Mouse (Mus musculus) lung, embryonic 16.5 days (tissue): ENCODE data around the gene Suz12. TPM values are rescaled to one million over a fixed set of nuclear protein-coding genes. Genes with fewer than 3 reads are reported as not detected.

Experiments
- ATAC-seq: fragments of 200-750 bp; cut with Nextera tagmentation; 2 replicates; pipeline ENCODE4 v1.8.0; 2017; ENCODE audit warnings: low read depth, mild to moderate bottlenecking, moderate library complexity
- H3K27ac ChIP-seq: fragments of 300-500 bp; sonication (generic); 2 replicates; pipeline ENCODE4 v1.5.1; 2014; ENCODE audit warnings: mild to moderate bottlenecking, control low read depth, low read length
- H3K27me3 ChIP-seq: fragments of 300-500 bp; sonication (generic); 2 replicates; pipeline ENCODE4 v1.6.1; 2014; ENCODE audit warnings: low read depth, low read length, mixed read lengths; ENCODE audit not compliant: control insufficient read depth, insufficient read depth
- H3K36me3 ChIP-seq: fragments of 300-500 bp; sonication (generic); 2 replicates; pipeline ENCODE4 v1.6.1; 2014; ENCODE audit warnings: low read length; ENCODE audit not compliant: control insufficient read depth, insufficient read depth
- H3K4me1 ChIP-seq: fragments of 300-500 bp; sonication (generic); replicated peaks from 2 replicates; pipeline ENCODE4 v1.6.1; 2014; ENCODE audit warnings: low read length, mixed read lengths; ENCODE audit not compliant: control insufficient read depth, insufficient read depth
- H3K4me2 ChIP-seq: fragments of 300-500 bp; sonication (generic); 2 replicates; pipeline ENCODE4 v1.6.1; 2014; ENCODE audit warnings: low read depth, low read length, control low read depth
- H3K4me3 ChIP-seq: fragments of 300-500 bp; sonication (generic); 2 replicates; pipeline ENCODE4 v1.5.1; 2014; ENCODE audit warnings: mild to moderate bottlenecking, low read length, control low read depth
- H3K9ac ChIP-seq: fragments of 300-500 bp; sonication (generic); 2 replicates; pipeline ENCODE4 v1.6.1; 2014; ENCODE audit warnings: low read length, control low read depth
- H3K9me3 ChIP-seq: fragments of 300-500 bp; sonication (generic); 2 replicates; pipeline ENCODE4 v1.6.1; 2016; ENCODE audit warnings: low read length; ENCODE audit not compliant: control insufficient read depth
- WGBS: fragments of 180-500 bp; shearing (Covaris S2); extraction: QIAGEN DNeasy Blood & Tissue Kit; methylation state at CpG from one replicate; pipeline ENCODE4 v1.1.7; 2014; 5-methylcytosine and 5-hydroxymethylcytosine counted together
- polyA plus RNA-seq: library from polyadenylated mRNA; unstranded; fragments of >200 nt; fragmentation: Nextera tagmentation; extraction: Ambion mirVana; gene quantifications from 2 replicates; pipeline ENCODE4 v1.2.1, GENCODE M21; 2015

Suz12 gene
- polyA plus RNA-seq, 1 experiment from 2014 or later, result 18.1 TPM

DNA sequence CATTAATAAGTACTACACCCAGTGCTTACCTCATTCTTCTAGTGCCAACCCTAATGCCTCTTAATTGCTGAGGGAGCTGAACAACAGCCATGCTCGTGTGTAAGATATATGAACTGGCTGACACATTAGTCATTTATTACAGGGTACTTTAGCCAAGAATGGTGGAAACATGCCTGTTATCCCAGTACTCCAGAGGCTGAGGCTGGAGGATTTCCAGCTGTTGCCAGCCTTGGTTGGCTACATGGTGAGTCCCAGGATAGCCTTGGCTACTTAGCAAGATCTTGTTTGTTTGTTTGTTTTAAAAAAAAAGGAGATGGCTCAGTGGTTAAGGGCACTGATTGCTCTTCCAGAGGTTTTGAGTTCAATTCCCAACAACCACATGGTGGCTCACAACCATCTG, 85.9 kb downstream of the Suz12 start:
- Histone ChIP-seq H3K4me1 (peaks cover 12% of the 10 kb centered on the region), H3K36me3 (no peaks in the 10 kb centered on the region), H3K27ac (no peak overlapping the region), H3K9me3 (no peaks in the 10 kb centered on the region), H3K4me2 (no peak overlapping the region), H3K4me3 (no peak overlapping the region), H3K27me3 (no peaks in the 10 kb centered on the region), H3K9ac (no peak overlapping the region)
- WGBS, result 36% methylated on average over 1 of the region's 1 CpGs
- ATAC-seq, result no peak

DNA sequence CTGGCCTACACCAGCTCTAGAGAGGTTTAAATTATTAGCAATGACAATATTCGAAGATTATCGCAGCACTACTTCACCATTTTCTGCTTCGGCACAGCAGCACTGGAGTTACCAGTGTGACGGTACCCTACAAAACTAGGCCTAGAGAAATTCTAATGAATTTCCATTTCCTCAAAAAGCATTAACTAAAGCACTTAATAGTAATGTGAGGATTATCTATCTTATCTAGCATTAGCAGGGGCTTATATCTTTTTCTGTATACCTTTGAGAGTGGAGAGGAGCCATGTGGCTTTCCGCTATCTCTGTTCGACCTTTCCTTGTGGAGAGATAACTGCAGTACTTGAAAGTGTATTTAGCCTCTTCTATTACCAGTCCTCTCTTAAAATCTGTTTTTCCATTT, 86.8 kb downstream of the Suz12 start:
- 54% methylated on average over 6 of the region's 6 CpGs for WGBS
- no peaks in the 10 kb centered on the region for H3K36me3 ChIP-seq
- no peak for ATAC-seq
- peak overlapping the region; percentile 58 for H3K4me2 ChIP-seq
- H3K4me1 ChIP-seq, result peaks cover 12% of the 10 kb centered on the region
- peak overlapping the region; percentile 99 for H3K9ac ChIP-seq
- no peaks in the 10 kb centered on the region for H3K9me3 ChIP-seq
- peak overlapping the region; percentile 99 for H3K4me3 ChIP-seq
- H3K27me3 ChIP-seq, result no peaks in the 10 kb centered on the region
- no peak overlapping the region for H3K27ac ChIP-seq

DNA sequence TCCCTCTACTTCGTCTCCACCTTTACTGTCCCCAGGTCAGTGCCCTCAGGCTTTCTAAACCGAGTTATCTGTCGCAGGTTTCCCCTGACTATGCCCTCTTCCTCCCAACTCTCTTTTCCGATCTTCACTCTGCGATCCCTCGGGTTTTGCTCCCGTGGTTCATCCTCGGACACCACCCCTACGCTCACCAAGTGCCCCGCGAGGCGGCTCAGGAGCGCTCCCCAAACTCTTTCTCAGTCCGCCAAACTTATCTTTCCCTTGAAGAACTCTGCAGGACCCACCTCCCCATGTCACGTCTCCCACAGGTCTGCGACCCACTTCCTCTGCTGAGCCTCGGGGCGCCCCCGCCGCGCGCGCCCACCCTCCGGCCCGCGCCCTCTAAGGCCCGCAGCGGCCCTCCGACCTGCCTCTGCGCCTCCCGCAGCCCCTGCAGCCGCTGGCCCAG, 87.5 kb downstream of the Suz12 start:
- ATAC-seq, result peak; percentile 52
- under 1% methylated on average over 32 of the region's 32 CpGs for WGBS
- peaks cover 12% of the 10 kb centered on the region for H3K4me1 ChIP-seq
- H3K36me3 ChIP-seq, result no peaks in the 10 kb centered on the region
- no peaks in the 10 kb centered on the region for H3K27me3 ChIP-seq
- H3K9ac ChIP-seq, result peak overlapping the region; percentile 99
- peak overlapping the region; percentile 99 for H3K4me3 ChIP-seq
- H3K9me3 ChIP-seq, result no peaks in the 10 kb centered on the region
- H3K4me2 ChIP-seq, result peak overlapping the region; percentile 58
- peak overlapping the region; percentile 98 for H3K27ac ChIP-seq

DNA sequence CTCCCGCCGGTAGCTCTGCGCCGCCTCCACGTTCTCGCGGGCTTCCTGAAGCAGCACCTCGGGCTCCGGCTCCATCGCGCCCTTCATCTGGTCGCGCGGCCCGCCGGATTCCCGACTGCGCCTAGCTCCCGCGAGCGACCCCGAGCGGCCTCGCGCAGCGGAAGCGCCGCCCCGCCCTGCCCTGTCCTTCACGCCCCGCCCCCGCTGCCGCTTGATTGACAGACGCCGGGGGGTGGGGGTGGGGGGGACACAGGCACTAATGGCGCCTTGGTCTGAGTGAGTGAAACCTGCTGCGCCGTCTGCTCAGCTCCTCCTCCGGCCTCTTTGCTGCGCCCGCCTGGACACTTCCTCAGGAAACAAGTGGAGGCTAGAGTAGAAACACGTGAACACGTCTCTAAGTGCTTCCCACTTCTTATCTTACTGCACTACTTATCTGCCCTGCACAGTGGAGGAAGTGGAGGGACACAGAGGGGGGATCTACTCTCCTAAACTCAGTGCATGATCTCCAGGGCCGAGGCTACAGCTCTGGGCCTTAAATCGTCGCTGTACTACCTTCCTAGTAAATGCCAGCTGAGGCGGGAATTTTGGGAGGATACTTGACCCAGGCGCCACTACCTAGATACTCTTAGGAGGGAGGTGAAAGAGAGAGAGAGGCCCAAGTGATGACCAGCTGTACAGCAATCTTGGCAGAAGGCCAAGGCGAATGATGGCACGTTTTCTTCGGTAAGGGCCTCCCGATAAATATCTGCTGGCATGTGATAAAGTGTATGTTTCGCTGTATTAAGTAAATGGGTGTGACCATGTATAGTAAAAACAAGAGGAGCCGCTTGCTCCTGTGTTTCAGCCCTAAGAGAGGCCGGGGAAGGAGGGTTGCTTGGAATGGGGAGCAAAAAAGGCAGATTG, 88.2 kb downstream of the Suz12 start, which contains the start of gene Crlf3:
Crlf3 (minus strand) TSS at position 166 of the 903 bp plus-strand sequence.
- Histone ChIP-seq H3K27ac (peak within 1 kb of the TSS; percentile 98), H3K4me2 (peak within 1 kb of the TSS; percentile 58), H3K27me3 (no peaks in the 10 kb centered on the region), H3K9ac (peak within 1 kb of the TSS; percentile 99), H3K9me3 (no peaks in the 10 kb centered on the region), H3K4me3 (peak within 1 kb of the TSS; percentile 99), H3K36me3 (no peaks in the 10 kb centered on the region), H3K4me1 (peaks cover 12% of the 10 kb centered on the region)
- ATAC-seq, result peak; percentile 97
- WGBS, result 1% methylated on average over 54 of the region's 55 CpGs

DNA sequence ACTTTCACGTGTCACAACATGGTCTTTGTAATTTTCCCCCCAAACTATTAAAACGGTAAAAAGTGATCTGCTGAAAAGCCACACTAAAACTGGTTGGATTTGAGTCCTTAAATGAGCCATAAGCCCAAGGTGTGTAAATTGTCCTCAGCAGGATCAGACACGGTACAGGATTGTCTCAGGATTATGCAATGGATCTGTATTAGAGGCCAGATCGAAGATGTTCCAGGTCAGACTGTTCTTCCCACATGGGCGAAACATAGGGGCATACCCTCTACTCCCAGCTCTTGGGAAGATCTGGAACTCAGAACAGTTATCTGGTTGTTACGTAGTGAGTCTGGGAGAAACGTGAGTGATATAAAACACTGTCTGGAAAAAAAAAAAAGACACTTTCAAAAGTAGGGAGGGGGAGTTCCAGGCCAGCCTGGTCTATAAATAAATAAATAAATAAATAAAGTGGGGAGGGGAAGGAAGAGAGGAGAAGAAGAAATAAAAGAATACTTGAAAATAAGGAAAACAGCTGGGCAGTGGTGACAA, 88.9 kb downstream of the Suz12 start:
- H3K9me3 ChIP-seq, result no peaks in the 10 kb centered on the region
- H3K9ac ChIP-seq, result peak overlapping the region; percentile 99
- peaks cover 12% of the 10 kb centered on the region for H3K4me1 ChIP-seq
- H3K27me3 ChIP-seq, result no peaks in the 10 kb centered on the region
- peak overlapping the region; percentile 58 for H3K4me2 ChIP-seq
- peak overlapping the region; percentile 99; the same call in 1 of the 2 replicates for H3K4me3 ChIP-seq
- no peaks in the 10 kb centered on the region for H3K36me3 ChIP-seq
- ATAC-seq, result no peak
- 70% methylated on average over 7 of the region's 7 CpGs for WGBS
- peak overlapping the region; percentile 98 for H3K27ac ChIP-seq

Other genes with a start within 250 kb of the Suz12 start
- 41.5 and 46.6 TPM in 2 replicates for gene Utp6, start 30.7 kb upstream of the Suz12 start, polyA plus RNA-seq
- 34.6 and 39.6 TPM in 2 replicates for gene Crlf3, start 87.9 kb downstream of the Suz12 start, polyA plus RNA-seq
- 9.6 and 11.5 TPM in 2 replicates for gene Atad5, start 96.3 kb downstream of the Suz12 start, polyA plus RNA-seq
- gene Tefm, start 149.1 kb downstream of the Suz12 start, polyA plus RNA-seq, result 24.6 and 33.5 TPM in 2 replicates
- 3.7 and 4.0 TPM in 2 replicates for gene Adap2, start 161.0 kb downstream of the Suz12 start, polyA plus RNA-seq
- 10.1 and 11.2 TPM in 2 replicates for gene Rnf135, start 190.7 kb downstream of the Suz12 start, polyA plus RNA-seq
- 47.3 and 48.5 TPM in 2 replicates for gene Rhot1, start 215.9 kb downstream of the Suz12 start, polyA plus RNA-seq